Mouse (Mus musculus) induced T-regulatory cell, adult 2 months (primary cell): ENCODE data around the gene Bard1.

ENCODE experiments used
- DNase-seq: peaks from one replicate; pipeline ENCODE4 v3.0.0-alpha.2; 2012; ENCODE audit warnings: low read depth

Gene Bard1

DNA sequence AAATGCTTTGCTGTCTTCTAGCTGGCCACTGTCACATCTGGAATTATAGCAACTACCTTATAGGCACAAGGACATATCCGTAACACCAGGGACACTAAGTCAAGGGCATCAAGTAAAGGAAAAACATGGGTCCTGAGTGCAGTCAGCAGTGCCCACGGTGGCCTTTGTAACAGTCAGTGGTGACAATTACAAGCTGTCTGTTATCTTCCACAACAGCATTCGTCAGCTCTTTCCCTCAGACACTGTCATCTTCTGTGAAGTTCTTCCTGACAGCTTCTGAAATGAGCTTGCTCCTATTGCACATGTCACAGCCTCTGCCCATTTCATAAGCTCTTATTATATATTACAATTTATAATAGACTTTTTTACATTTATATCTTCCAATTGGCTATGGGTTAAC is 50.7 kb downstream of the Bard1 start:
- no peak for DNase-seq

DNA sequence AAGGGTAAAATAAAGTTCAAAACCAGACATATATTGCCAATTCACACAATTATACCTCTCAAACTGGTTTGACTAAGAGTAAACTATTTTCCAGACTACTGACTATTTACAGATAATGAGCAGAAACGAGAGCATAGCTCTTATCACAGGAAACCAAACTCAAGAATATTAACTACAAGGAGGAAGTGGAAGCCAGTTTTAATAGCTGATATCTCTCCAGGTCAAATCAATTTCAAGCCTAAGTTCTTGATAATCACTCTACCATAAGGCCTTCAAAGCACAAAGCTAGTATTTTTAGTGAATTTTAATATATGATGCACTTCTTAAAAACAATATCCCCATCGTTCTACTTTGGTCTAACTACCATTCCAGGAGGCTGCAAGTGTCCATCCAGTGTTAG is 57.8 kb downstream of the Bard1 start:
- DNase-seq, result no peak

DNA sequence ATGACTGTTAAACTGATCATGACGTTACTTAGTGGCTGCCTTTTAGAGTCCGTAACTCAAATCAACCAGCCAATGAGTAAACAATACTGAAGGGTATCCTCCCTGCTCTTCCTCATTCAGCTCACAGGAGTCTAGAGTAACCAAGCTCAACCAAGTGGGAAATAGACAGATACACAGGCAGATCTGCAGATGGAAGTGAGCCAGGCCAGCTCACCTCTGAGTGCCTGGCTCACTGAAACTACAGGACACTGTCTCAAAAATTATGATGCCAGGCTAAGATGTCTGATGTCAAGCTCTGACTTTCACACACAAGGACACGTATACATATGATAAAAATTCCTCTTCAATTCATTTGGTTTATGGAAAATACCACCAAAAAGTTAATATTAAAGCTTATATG is 59.0 kb downstream of the Bard1 start:
- DNase-seq, result no peak

DNA sequence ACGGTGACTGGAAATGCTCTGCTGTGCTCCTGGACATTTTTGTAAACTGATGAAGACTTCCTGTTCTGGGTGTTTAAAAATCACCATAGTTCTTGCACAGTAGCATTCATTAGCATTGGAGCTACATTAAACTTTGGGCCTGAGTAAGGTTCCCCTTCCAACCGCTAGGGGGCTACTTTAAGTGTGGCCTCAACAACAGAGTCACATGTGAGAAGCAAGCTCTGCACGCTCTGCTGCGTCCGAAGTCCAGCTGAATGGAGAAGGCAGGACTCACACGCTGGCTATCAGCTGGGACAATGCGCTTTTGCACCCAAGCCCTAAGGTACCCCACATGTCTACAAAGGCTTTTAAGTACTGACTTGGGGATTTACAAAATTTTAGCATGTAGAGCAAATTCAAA is 65.9 kb downstream of the Bard1 start:
- DNase-seq, result peak; percentile 50

- no peak for DNase-seq
These were observed 67.4 kb downstream of the Bard1 start for GRCm38 (mm10) chr1:71035565-71035964.

- no peak for DNase-seq
These were observed 80.2 kb downstream of the Bard1 start for GRCm38 (mm10) chr1:71022766-71023165.

DNA sequence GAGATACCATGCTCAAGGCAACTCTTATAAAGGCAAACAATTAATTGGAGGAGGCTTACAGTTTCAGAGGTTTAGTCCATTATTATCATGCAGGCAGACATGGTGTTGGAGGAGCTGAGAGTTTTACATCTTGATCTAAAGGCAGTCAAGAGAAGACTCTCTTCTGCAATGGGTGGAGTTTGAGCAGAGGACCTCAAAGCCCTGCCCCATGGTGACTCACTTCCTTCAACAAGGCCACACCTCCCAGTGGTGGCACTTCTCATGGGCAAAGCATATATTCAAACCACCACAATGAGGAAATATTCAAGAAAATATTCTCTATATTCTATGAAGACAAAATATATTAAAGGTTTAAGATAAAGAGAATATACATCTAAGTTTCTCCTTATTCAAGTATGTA is 88.6 kb downstream of the Bard1 start:
- no peak for DNase-seq

DNA sequence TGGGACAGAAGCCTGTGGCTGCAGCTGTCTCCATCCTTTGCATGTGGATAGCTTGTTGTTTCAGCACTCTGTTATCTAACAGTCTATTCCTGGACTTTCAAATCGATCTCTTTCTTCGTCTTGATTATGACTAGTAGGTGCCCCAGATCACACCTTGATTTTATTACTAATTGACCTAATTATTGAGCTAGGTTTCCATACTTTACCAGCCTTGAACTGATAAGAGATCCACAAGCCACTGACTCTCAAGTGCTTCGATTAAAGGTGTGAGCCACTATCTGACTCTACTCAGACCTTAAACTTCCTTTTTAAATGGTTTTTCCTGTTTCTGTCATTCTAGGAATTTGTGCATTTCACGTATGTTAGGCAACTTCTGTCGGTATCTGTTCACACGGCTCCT is 96.9 kb downstream of the Bard1 start:
- DNase-seq, result no peak

DNA sequence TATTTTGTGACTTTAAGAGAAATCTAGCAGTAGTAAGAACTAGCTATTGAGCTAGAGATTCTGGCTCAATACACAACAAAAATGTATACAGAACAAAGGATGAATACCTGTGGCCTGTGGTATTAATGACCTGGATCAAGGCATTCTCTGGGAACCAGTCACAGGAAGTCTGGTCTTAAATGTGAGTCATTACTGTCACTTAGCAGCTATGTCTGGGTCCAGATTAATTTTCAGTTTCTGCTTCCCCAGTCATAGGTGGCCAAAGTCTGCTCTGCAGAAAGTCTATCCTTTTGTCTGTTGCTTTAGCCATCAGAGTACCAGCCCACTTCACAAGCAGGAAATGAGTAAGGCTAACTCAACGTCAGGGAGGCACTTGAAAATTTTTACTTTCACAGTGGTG is 98.8 kb downstream of the Bard1 start:
- no peak for DNase-seq

- no peak for DNase-seq
These were observed 99.2 kb downstream of the Bard1 start for GRCm38 (mm10) chr1:71003741-71004140.

DNA sequence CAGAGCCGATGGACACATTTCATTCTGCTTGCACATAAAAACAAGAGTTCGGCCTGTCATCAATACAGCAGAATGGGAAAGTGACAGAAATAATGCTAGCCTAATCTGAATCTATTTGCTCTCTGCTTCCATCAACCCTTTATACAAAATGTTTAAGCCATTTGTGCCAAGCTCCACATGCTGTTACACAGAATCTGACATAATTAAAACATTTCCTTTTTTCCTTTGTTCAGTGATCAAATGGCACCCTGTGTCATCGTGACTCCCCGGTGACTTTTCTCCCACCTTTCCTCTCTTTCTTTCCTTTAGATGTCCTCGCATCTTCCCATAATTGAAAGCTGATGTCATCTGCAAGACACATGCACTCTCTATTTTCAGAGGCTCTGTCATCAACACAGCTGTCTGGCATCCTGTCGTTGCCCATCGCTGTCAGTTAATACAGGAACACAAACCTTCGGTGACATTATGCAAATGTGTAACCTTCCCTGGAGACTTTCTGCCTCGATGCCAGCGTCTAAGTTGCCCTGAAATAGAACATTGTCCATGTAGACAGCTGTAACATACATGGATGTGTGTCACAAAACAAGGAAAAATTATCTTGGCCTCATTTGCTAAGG is 105.5 kb downstream of the Bard1 start:
- no peak for DNase-seq

- DNase-seq, result no peak
These were observed 106.2 kb downstream of the Bard1 start for GRCm38 (mm10) chr1:70996766-70997165.
